Mouse (Mus musculus): ENCODE data around the gene Sowaha.

DNA sequence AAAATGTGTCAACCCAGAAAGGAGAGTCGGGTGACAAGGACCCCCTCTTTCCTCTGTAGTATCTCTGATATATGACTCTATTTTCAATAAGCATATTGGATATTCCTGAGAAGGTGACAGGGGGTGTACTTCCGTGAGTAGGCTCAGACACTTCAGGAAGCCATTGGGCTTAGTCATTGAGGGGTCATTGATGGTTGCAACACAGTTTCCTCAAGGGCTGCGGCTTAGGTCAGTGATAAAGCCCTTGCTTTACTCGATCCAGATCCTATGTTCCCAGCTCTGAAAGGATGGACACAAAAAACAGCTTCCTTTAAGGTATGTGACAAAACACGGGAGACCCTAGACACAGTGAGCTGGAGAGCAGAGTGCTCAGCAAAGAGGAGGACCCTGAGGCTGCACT is 23.7 kb upstream of the Sowaha start:
- TF ChIP-seq EP300 (IDR thresholded peaks at IDR 0.05; ENCODE audit: low read depth) (no peak), CTCF (IDR thresholded peaks at IDR 0.05; ENCODE audit: low read depth) (no peak)

All from heart, postnatal 0 days (tissue).